Mouse (Mus musculus) testis, adult 2 months (tissue): ENCODE measurements around the gene Etnk1.

Experiments
- CTCF ChIP-seq: fragments of 200-500 bp; IDR thresholded peaks from 2 replicates; pipeline ENCODE4 v1.5.1; 2012; ENCODE audit warnings: low read depth, mild to moderate bottlenecking, inconsistent platforms, low read length, moderate library complexity; ENCODE audit not compliant: control insufficient read depth, insufficient read depth, insufficient replicate concordance
- POLR2A ChIP-seq: fragments of 200-500 bp; IDR thresholded peaks from 2 replicates; pipeline ENCODE4 v1.6.1; 2012; ENCODE audit warnings: low read depth, mild to moderate bottlenecking, inconsistent platforms, low read length, moderate library complexity; ENCODE audit not compliant: control insufficient read depth

DNA sequence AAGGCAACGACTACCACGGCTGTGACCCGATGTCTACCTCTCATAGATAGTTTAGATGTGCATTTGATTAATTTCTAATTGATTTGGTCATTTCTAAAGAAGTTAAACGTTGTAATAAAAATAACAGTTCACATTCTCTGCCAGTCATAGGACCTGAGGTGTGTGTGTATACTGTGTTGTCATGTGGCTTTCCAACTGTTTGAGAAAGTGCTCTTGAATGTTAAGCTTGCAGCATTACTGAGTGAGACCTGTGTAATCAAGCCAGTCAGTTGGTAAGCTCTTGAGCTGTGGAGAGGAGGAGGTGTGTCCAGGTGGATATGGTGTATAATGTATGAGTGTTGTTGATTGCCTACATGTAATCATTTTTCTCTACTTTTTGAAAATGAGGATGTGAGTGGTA lies 12.2 kb downstream of the Etnk1 start:
- TF ChIP-seq CTCF (no peak), POLR2A (no peak)
